Mouse (Mus musculus): Measurements from ENCODE around the gene Flnc.

- no peak for TF ChIP-seq POLR2A (IDR thresholded peaks at IDR 0.05; ENCODE audit: borderline replicate concordance, extremely low read depth, low read depth, low read length)
- TF ChIP-seq CTCF (IDR thresholded peaks at IDR 0.05; ENCODE audit: insufficient read depth, low read length) = no peak
These were observed 2.9 kb downstream of the Flnc start for GRCm38 (mm10) chr6:29435940-29436451.
